ENCODE assay signal across 8 mouse cellular contexts in genomic region chr15:97907801-97908751, GRCm38 (mm10). TPM values are rescaled to one million over a fixed set of nuclear protein-coding genes. Genes with fewer than 3 reads are reported as not detected.
DNase-seq lines count a peak whose midpoint lies in the region; ATAC-seq and TF ChIP-seq lines count a peak whose summit lies in the region.

No protein-coding gene starts in this region.

- no peaks in the 10 kb centered on the region for H3K36me3 ChIP-seq in CH12.LX (replicated peaks in 1 of 2; ENCODE audit: control insufficient read depth in 1 of 2, insufficient read depth in 1 of 2, low read length in 1 of 2)
- no peaks in the 10 kb centered on the region for H3K36me3 ChIP-seq in forebrain, embryonic 11.5 days (ENCODE audit: control insufficient read depth, insufficient read depth, low read length)
- no peaks in the 10 kb centered on the region for H3K36me3 ChIP-seq in hindbrain, embryonic 11.5 days (ENCODE audit: control insufficient read depth, insufficient read depth, low read length)
- no peaks in the 10 kb centered on the region for H3K36me3 ChIP-seq in midbrain, postnatal 0 days (ENCODE audit: insufficient read depth, low read length)
- H3K36me3 ChIP-seq in stomach, postnatal 0 days (ENCODE audit: control insufficient read depth, insufficient read depth, low read length) = no peaks in the 10 kb centered on the region

- no peaks in the 10 kb centered on the region for H3K79me2 ChIP-seq in CH12.LX (replicated peaks; ENCODE audit: control insufficient read depth, extremely low read depth, insufficient read depth, poor library complexity, severe bottlenecking)

- H3K27me3 ChIP-seq in CH12.LX (replicated peaks) = peaks cover 78% of the 10 kb centered on the region
- peaks cover 13% of the 10 kb centered on the region for H3K27me3 ChIP-seq in forebrain, embryonic 11.5 days (ENCODE audit: control insufficient read depth, insufficient read depth, low read length)
- peaks cover 16% of the 10 kb centered on the region for H3K27me3 ChIP-seq in hindbrain, embryonic 11.5 days (ENCODE audit: control insufficient read depth, insufficient read depth, low read length)
- peaks cover 20% of the 10 kb centered on the region for H3K27me3 ChIP-seq in midbrain, postnatal 0 days (ENCODE audit: insufficient read depth, low read length)
- no peaks in the 10 kb centered on the region for H3K27me3 ChIP-seq in stomach, postnatal 0 days (ENCODE audit: control insufficient read depth, insufficient read depth, low read length)

- dilution Hi-C loops in CH12.LX (cut with MboI; ENCODE audit: extremely low pct_ligation_motif_present, extremely low pct_unique_long_range_greater_than_20kb, low sequenced_read_pairs) = no loop called here

- in situ Hi-C loops in CH12.LX (cut with MboI; ENCODE audit: low pct_ligation_motif_present, low pct_unique_long_range_greater_than_20kb, low sequenced_read_pairs) = no loop called here

- peaks cover 2% of the 10 kb centered on the region for H3K9me3 ChIP-seq in CH12.LX (replicated peaks; ENCODE audit: low read length)
- H3K9me3 ChIP-seq in forebrain, embryonic 11.5 days (ENCODE audit: control insufficient read depth, low read length) = no peaks in the 10 kb centered on the region
- no peaks in the 10 kb centered on the region for H3K9me3 ChIP-seq in hindbrain, embryonic 11.5 days (ENCODE audit: control insufficient read depth, low read length)
- H3K9me3 ChIP-seq in midbrain, postnatal 0 days (ENCODE audit: low read length) = no peaks in the 10 kb centered on the region
- H3K9me3 ChIP-seq in stomach, postnatal 0 days (ENCODE audit: control insufficient read depth, low read length) = no peaks in the 10 kb centered on the region

- no peak for TF ChIP-seq RAD21 in CH12.LX (IDR thresholded peaks at IDR 0.05; ENCODE audit: low read depth, low read length)

- H3K4me3 ChIP-seq in CH12.LX (replicated peaks in 1 of 3; ENCODE audit: low read depth in 2 of 3, low read length in 2 of 3, poor library complexity in 1 of 3) = peak overlapping the region; percentile 51 to 61 (median 55)
- peak overlapping the region; percentile 39 for H3K4me3 ChIP-seq in forebrain, embryonic 11.5 days (ENCODE audit: low read depth, low read length)
- H3K4me3 ChIP-seq in hindbrain, embryonic 11.5 days (ENCODE audit: low read depth, low read length) = peak overlapping the region; percentile 32
- peak overlapping the region; percentile 33 for H3K4me3 ChIP-seq in midbrain, postnatal 0 days (ENCODE audit: low read depth, low read length)
- peak overlapping the region; percentile 49 for H3K4me3 ChIP-seq in stomach, postnatal 0 days (ENCODE audit: low read depth, low read length)

- H3K27ac ChIP-seq in CH12.LX (ENCODE audit: insufficient read depth, low read depth) = no peak overlapping the region
- no peak overlapping the region for H3K27ac ChIP-seq in forebrain, embryonic 11.5 days (ENCODE audit: low read depth, low read length)
- H3K27ac ChIP-seq in hindbrain, embryonic 11.5 days (ENCODE audit: low read depth, low read length) = no peak overlapping the region
- no peak overlapping the region for H3K27ac ChIP-seq in midbrain, postnatal 0 days (ENCODE audit: low read depth, low read length)
- H3K27ac ChIP-seq in stomach, postnatal 0 days (replicated peaks) = no peak overlapping the region

- no peak for TF ChIP-seq CTCF in CH12.LX (conservative IDR thresholded peaks at IDR 0.05 in 1 of 2, IDR thresholded peaks at IDR 0.05 in 1 of 2; ENCODE audit: low read depth in 2 of 2, low read length in 2 of 2)
- no peak for TF ChIP-seq CTCF in midbrain, postnatal 0 days (IDR thresholded peaks at IDR 0.05)
- TF ChIP-seq CTCF in stomach, postnatal 0 days (IDR thresholded peaks at IDR 0.05; ENCODE audit: low read depth) = no peak

- peak; percentile 55 for TF ChIP-seq POLR2A in CH12.LX (IDR thresholded peaks at IDR 0.05; ENCODE audit: low read depth, low read length)

- no peak for TF ChIP-seq EP300 in CH12.LX (IDR thresholded peaks at IDR 0.05; ENCODE audit: low read length)
- no peak for TF ChIP-seq EP300 in stomach, postnatal 0 days (optimal IDR thresholded peaks at IDR 0.05)

- peak overlapping the region; percentile 71 for H3K4me2 ChIP-seq in CH12.LX (ENCODE audit: insufficient read depth, low read depth, poor library complexity, severe bottlenecking)
- peak overlapping the region; percentile 78 for H3K4me2 ChIP-seq in forebrain, embryonic 11.5 days (ENCODE audit: low read depth, low read length, severe bottlenecking)
- peak overlapping the region; percentile 70 for H3K4me2 ChIP-seq in hindbrain, embryonic 11.5 days (replicated peaks; ENCODE audit: low read depth, low read length)
- peak overlapping the region; percentile 76 for H3K4me2 ChIP-seq in midbrain, postnatal 0 days (ENCODE audit: low read depth, low read length, poor library complexity, severe bottlenecking)
- H3K4me2 ChIP-seq in stomach, postnatal 0 days (replicated peaks; ENCODE audit: low read depth) = peak overlapping the region; percentile 89

- H3K9ac ChIP-seq in CH12.LX (ENCODE audit: insufficient read depth, low read depth) = no peak overlapping the region
- H3K9ac ChIP-seq in forebrain, embryonic 11.5 days (ENCODE audit: low read length) = peak overlapping the region; percentile 27; the same call in 1 of the 2 replicates
- H3K9ac ChIP-seq in hindbrain, embryonic 11.5 days (ENCODE audit: low read depth, low read length) = no peak overlapping the region
- H3K9ac ChIP-seq in midbrain, postnatal 0 days (replicated peaks; ENCODE audit: low read length, poor library complexity, severe bottlenecking) = 0 out of 2 replicates have a peak overlapping the region, but pooled peaks have one; percentile 33
- peak overlapping the region; percentile 60 for H3K9ac ChIP-seq in stomach, postnatal 0 days (ENCODE audit: low read length)

- WGBS in forebrain, embryonic 11.5 days = 2% methylated on average over 59 of the region's 59 CpGs
- 2% methylated on average over 59 of the region's 59 CpGs for WGBS in hindbrain, embryonic 11.5 days
- 1% methylated on average over 59 of the region's 59 CpGs for WGBS in midbrain, postnatal 0 days
- 1% methylated on average over 59 of the region's 59 CpGs for WGBS in stomach, postnatal 0 days

- ATAC-seq in forebrain, embryonic 11.5 days (replicated peaks; ENCODE audit: low FRiP score) = peak; percentile 85
- peak; percentile 71; the same call in 1 of the 2 replicates for ATAC-seq in hindbrain, embryonic 11.5 days (ENCODE audit: low FRiP score)
- ATAC-seq in midbrain, postnatal 0 days (ENCODE audit: low FRiP score) = no peak
- ATAC-seq in stomach, postnatal 0 days (ENCODE audit: low FRiP score, low TSS enrichment) = peak; percentile 91

- DNase-seq in CH12.LX (ENCODE audit: extremely low read depth) (peak; percentile 78), liver (peak; percentile 85)
- DNase-seq in adrenal gland, postnatal 10 days = peak; percentile 85
- peak; percentile 87 for DNase-seq in forebrain, embryonic 11.5 days (ENCODE audit: low spot score)
- DNase-seq in hindbrain, embryonic 11.5 days (ENCODE audit: low spot score) = peak; percentile 67
- DNase-seq in midbrain, postnatal 0 days (ENCODE audit: low spot score) = no peak
- peak; percentile 92 for DNase-seq in stomach, postnatal 0 days (ENCODE audit: low spot score)
- no peak for DNase-seq in cerebellum, adult 8-10 months

- H3K4me1 ChIP-seq in CH12.LX (ENCODE audit: control insufficient read depth in 1 of 2, insufficient read depth in 2 of 2) = peaks cover 9 to 29% of the 10 kb centered on the region in 2 experiments
- H3K4me1 ChIP-seq in forebrain, embryonic 11.5 days (replicated peaks; ENCODE audit: control insufficient read depth, insufficient read depth, low read length) = peaks cover 5% of the 10 kb centered on the region; the same call in 1 of the 2 replicates
- H3K4me1 ChIP-seq in hindbrain, embryonic 11.5 days (replicated peaks; ENCODE audit: control insufficient read depth, insufficient read depth, low read length) = peaks cover 6% of the 10 kb centered on the region
- H3K4me1 ChIP-seq in midbrain, postnatal 0 days (ENCODE audit: insufficient read depth, low read length) = peaks cover 8% of the 10 kb centered on the region; the same call in 1 of the 2 replicates
- peaks cover 6% of the 10 kb centered on the region for H3K4me1 ChIP-seq in stomach, postnatal 0 days (replicated peaks; ENCODE audit: control insufficient read depth, insufficient read depth)

TF ChIP-seq in CH12.LX, 34 proteins besides CTCF, POLR2A, EP300 and RAD21 (continues in another document):
- TF ChIP-seq TCF12 (IDR thresholded peaks at IDR 0.05; ENCODE audit: low read depth, low read length) = 0 out of 2 replicates have a peak, but pooled peaks have one; percentile 22
- peak; percentile 25; the same call in 1 of the 2 replicates for TF ChIP-seq SIN3A (IDR thresholded peaks at IDR 0.05; ENCODE audit: low read length)
- peak; percentile 93; the same call in 1 of the 2 replicates for TF ChIP-seq CHD1 (IDR thresholded peaks at IDR 0.05; ENCODE audit: low read depth, low read length)
- no peak for TF ChIP-seq MAX (IDR thresholded peaks at IDR 0.05; ENCODE audit: low read length)
- TF ChIP-seq UBTF (IDR thresholded peaks at IDR 0.05; ENCODE audit: low read depth, low read length) = 0 out of 2 replicates have a peak, but pooled peaks have one; percentile 14
- no peak for TF ChIP-seq USF2 (conservative IDR thresholded peaks at IDR 0.05; ENCODE audit: low read depth, low read length)
- TF ChIP-seq NELFE (IDR thresholded peaks at IDR 0.05; ENCODE audit: low read depth, low read length) = peak; percentile 48; the same call in 1 of the 2 replicates

RNA-seq across cellular contexts. Expression of gene Vdr, which starts 2.4 kb away (rescaled TPM):
- total RNA-seq in CH12.LX (2012; rRNA removed) (0.63 and 0.68 TPM in 2 replicates), CH12.LX (2014; rRNA removed) (0.52 and 0.61 TPM in 2 replicates)
- polyA plus RNA-seq in CH12.LX (2012; ENCODE audit: insufficient read length, low read depth) = 1.3 and 1.7 TPM in 2 replicates
- 1 to 10 TPM; 5.3 to 5.4 TPM for total RNA-seq in adrenal gland, postnatal 10 days (2021)
- polyA plus RNA-seq in forebrain, embryonic 11.5 days (2014; fragmentation: Nextera tagmentation; extraction: Ambion mirVana) = 0.17 and 0.33 TPM in 2 replicates
- polyA plus RNA-seq in hindbrain, embryonic 11.5 days (2014; fragmentation: Nextera tagmentation; extraction: Ambion mirVana) = 0.22 TPM in 2 replicates
- 0.09 and 0.27 TPM in 2 replicates for total RNA-seq in midbrain, postnatal 0 days (2014; rRNA removed)
- 0.12 and 0.22 TPM in 2 replicates for polyA plus RNA-seq in midbrain, postnatal 0 days (2015; fragmentation: Nextera tagmentation; extraction: Ambion mirVana)
- 1.4 and 1.5 TPM in 2 replicates for polyA plus RNA-seq in stomach, postnatal 0 days (2015; fragmentation: Nextera tagmentation; extraction: Ambion mirVana)

RNA-seq across cellular contexts. Expression of gene Tmem106c, which starts 55.9 kb away (rescaled TPM):
- 16.9 and 25.7 TPM in 2 replicates for total RNA-seq in CH12.LX (2012; rRNA removed)
- total RNA-seq in CH12.LX (2014; rRNA removed) = 21.2 and 25.5 TPM in 2 replicates
- polyA plus RNA-seq in CH12.LX (2012; ENCODE audit: insufficient read length, low read depth) = 17.9 and 18.5 TPM in 2 replicates
- total RNA-seq in adrenal gland, postnatal 10 days (2021) = 10 to 100 TPM; 38.1 to 49.5 TPM
- polyA plus RNA-seq in forebrain, embryonic 11.5 days (2014; fragmentation: Nextera tagmentation; extraction: Ambion mirVana) = 44.5 and 47.8 TPM in 2 replicates
- polyA plus RNA-seq in hindbrain, embryonic 11.5 days (2014; fragmentation: Nextera tagmentation; extraction: Ambion mirVana) = 52.0 and 59.9 TPM in 2 replicates
- 40.3 and 57.7 TPM in 2 replicates for total RNA-seq in midbrain, postnatal 0 days (2014; rRNA removed)
- polyA plus RNA-seq in midbrain, postnatal 0 days (2015; fragmentation: Nextera tagmentation; extraction: Ambion mirVana) = 43.8 and 49.2 TPM in 2 replicates
- polyA plus RNA-seq in stomach, postnatal 0 days (2015; fragmentation: Nextera tagmentation; extraction: Ambion mirVana) = 33.1 and 39.8 TPM in 2 replicates

Comparison
In these comparisons a context has a peak if more than half of its experiments do, and no peak if none do; other contexts are left out.
1. DNase-seq: peak in CH12.LX (single experiment), adrenal gland, postnatal 10 days (single experiment), forebrain, embryonic 11.5 days (single experiment), hindbrain, embryonic 11.5 days (single experiment), liver (single experiment) and stomach, postnatal 0 days (single experiment); none in midbrain, postnatal 0 days (single experiment) and cerebellum, adult 8-10 months (single experiment).
2. H3K9ac ChIP-seq: peak in forebrain, embryonic 11.5 days (single experiment), midbrain, postnatal 0 days (single experiment) and stomach, postnatal 0 days (single experiment); none in CH12.LX (single experiment) and hindbrain, embryonic 11.5 days (single experiment).
3. Peak in every context shown above with its lines, with median percentiles within 50 percentile points of each other: H3K4me2 ChIP-seq and H3K4me3 ChIP-seq.